Mouse (Mus musculus) duodenum, adult 2 months (tissue): ENCODE measurements around the gene Kctd17. TPM values are rescaled to one million over a fixed set of nuclear protein-coding genes. Genes with fewer than 3 reads are reported as not detected.

Experiments
- polyA plus RNA-seq: library from polyadenylated mRNA; depleted of rRNA; stranded (reverse); fragments of >200 nt; gene quantifications from 2 replicates; pipeline ENCODE4 v1.2.3, GENCODE M21; 2012; ENCODE audit warnings: low replicate concordance; rRNA removed

Gene Kctd17
- polyA plus RNA-seq, result 61.9 and 63.1 TPM in 2 replicates

DNA sequence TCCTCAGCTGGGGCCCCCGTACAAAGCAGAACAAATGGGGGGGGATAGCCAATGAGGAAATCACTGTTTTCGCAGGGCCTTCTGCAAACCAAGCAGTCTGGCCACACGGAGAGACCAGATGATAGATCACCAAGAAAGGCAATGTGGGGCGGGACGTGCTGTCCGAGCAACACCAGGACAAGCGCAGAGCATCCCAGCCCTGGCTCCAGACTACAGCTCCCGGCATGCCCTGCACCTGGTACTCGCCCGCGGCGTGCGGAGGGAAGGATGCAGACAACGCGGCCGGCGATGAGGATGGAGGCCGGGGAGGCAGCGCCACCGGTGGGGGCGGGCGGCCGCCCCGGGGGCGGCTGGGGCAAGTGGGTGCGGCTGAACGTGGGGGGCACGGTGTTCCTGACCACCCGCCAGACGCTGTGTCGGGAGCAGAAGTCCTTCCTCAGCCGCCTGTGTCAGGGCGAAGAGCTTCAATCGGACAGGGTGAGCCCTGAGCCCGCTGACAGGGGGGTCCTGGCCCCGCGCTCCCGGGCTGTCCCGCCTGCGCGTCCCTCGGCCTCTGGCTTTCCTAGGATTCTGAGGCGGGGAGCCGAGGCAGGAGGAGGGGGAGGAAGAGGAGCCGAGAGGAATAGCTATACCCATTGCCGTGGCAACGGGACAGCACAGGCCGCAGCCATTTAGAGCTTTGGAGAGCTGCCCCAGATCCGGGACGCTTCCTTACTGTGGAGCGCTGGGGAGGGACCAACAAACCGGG is at the start of gene Kctd17:
Gene Kctd17 (plus strand): TSS at position 174 of the 748 bp plus-strand sequence.

DNA sequence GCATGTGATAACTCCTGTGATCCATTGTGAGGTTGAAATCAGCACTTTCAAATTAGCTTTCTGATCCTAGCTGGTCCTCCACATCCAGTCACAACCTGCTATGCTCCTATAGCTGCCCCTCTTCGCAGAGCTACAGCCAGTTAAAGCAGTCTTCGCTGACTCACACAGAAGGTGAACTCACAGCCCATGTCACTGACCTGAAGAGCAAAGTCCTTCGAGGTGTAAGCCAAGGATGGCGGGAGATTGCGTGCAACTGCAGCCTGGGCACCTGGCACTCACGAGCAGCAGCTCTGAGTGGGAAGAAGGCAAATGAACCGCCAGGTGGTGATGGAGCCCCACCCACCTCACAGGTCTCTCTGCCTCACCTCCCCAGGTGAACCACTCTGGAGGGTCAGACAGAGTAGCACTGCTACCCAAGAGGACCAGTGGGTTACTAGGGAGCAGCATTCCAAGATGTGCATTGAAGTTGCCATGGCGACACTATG is 32.8 kb upstream of the Kctd17 start, which contains the start of gene Tex33:
Gene Tex33 (minus strand): TSS at position 435 of the 485 bp plus-strand sequence.

DNA sequence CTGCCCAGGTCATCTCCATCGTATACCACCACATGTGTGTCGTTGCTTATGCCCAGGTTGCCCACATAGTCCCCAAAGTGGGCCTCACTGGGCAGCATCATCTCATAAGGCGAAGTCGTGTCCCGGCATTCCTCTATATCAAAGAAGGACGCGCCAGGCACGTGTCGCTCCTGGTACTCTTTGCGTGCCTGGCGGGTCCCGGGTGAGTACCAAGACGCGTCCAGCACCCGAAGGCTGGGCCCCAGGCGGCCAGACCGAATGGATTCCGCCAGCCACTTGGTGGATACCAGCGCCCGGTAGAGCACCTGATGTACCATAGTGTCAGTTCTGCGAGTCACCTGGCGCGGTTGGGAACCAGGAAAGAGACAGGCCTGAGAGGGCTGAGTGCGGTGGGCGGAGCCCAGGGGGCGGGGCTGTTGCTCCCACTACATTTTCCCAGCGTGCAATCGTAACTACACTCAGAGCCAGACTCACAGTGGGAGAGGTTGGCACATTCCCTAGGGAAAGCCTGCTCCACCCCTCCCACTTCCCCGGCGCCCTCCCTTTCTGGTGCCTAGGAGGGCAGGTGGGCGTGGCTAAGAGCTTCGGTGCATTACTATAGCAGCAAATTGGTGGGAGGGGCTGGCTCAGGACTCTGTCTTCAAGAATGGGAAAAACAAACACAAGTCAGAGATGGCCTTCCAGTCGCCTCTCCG is 22.7 kb upstream of the Kctd17 start, which contains the start of gene Tst:
Gene Tst (minus strand): TSS at position 391 of the 695 bp plus-strand sequence.

DNA sequence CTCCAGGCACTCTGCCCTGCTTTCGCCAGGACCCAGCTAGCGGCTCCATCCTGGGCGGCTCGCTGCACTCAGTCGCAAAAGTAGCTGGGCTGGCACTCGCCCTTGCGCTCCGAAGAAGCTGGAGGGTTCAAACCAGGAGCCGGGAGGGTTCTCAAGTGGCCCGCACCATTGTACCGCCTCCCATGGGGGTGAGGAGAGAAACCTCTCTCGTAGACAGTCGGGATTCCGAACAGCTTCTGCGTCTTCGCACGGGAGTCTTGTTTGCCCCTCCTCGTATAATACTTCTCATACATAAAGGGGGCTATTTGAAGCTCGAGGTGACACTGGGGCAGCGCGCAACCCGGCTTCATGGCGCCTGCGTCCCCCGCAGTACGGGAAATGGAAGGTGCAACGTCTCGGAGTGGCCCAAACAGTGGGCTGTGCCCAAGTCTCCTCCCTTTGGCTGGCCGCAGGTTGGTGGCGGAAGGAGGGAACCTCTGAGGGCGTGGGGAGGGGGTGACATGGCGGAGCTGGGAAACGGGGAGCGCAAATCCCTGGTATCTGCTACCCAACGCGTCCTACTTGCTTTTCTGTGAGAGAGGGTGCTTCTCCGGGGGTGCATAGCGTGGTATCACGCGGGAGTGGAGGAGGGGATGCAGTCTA is 21.9 kb upstream of the Kctd17 start, which contains the start of gene Mpst:
Gene Mpst (plus strand): TSS at position 124 of the 642 bp plus-strand sequence.

DNA sequence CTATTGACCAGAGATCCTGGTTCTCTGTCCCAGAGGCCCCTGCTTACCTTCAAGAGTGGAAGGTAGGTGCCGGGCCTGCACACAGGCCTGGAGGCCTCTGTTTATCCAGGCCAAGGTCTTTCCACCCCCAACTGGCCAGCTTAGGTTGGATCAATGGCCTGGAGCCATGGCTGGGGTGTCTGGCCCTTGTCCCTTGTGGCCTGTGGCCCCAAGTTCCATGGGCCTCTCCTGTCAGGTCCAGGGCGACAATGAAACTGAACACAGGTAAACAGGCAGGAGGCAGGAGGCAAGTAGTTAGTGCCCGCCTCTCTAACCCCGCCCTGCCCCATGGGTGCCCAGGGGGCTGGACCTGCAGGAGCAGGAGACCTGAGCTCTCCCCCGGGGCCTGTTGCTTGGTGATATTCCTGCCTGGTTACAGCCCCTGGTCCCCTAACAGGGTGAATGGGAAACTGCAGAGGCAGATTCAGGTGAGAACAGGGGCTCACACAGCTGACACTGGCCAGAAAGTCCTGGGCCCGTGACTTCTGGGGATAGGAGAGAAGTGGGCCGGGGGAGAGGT is 40.1 kb downstream of the Kctd17 start, which contains the start of gene Tmprss6:
Gene Tmprss6 (minus strand): TSS at position 256 of the 559 bp plus-strand sequence.

Other genes starting within 250 kb of the Kctd17 start
- gene Pvalb, start 222.2 kb upstream of the Kctd17 start, polyA plus RNA-seq, result not detected in 2 replicates
- gene Ncf4, start 183.8 kb upstream of the Kctd17 start, polyA plus RNA-seq, result 6.6 and 10.1 TPM in 2 replicates
- 1.3 and 1.9 TPM in 2 replicates for gene Csf2rb2, start 122.8 kb upstream of the Kctd17 start, polyA plus RNA-seq
- 3.6 and 5.7 TPM in 2 replicates for gene Csf2rb, start 102.8 kb upstream of the Kctd17 start, polyA plus RNA-seq
- gene Tex33, start 32.7 kb upstream of the Kctd17 start, polyA plus RNA-seq, result not detected in 2 replicates
- gene Tst, start 22.7 kb upstream of the Kctd17 start, polyA plus RNA-seq, result 15.3 and 27.4 TPM in 2 replicates
- gene Mpst, start 22.1 kb upstream of the Kctd17 start, polyA plus RNA-seq, result 124 and 186 TPM in 2 replicates
- 0.48 and 0.95 TPM in 2 replicates for gene Tmprss6, start 40.1 kb downstream of the Kctd17 start, polyA plus RNA-seq
- gene Il2rb, start 66.7 kb downstream of the Kctd17 start, polyA plus RNA-seq, result 6.1 and 10.9 TPM in 2 replicates
- gene C1qtnf6, start 102.9 kb downstream of the Kctd17 start, polyA plus RNA-seq, result 6.0 and 12.5 TPM in 2 replicates
- 0.14 and 0.70 TPM in 2 replicates for gene Sstr3, start 116.1 kb downstream of the Kctd17 start, polyA plus RNA-seq
- 138 and 143 TPM in 2 replicates for gene Rac2, start 144.2 kb downstream of the Kctd17 start, polyA plus RNA-seq
- gene Cyth4, start 168.5 kb downstream of the Kctd17 start, polyA plus RNA-seq, result 6.4 and 9.5 TPM in 2 replicates